Mouse (Mus musculus) midbrain, embryonic 14.5 days (tissue): ENCODE measurements around the gene Cabin1. TPM values are rescaled to one million over a fixed set of nuclear protein-coding genes. Genes with fewer than 3 reads are reported as not detected.
"Not testable (repeated sequence)": the region's sequence is repeated elsewhere in the genome, so short reads cannot be mapped to it uniquely, and the experiment has no call there.

Source experiments
- ATAC-seq: fragments of 200-750 bp; cut with Nextera tagmentation; 2 replicates; pipeline ENCODE4 v1.8.0; 2017; ENCODE audit warnings: moderate number of reproducible peaks, moderate library complexity; ENCODE audit not compliant: low FRiP score, low TSS enrichment
- DNase-seq: peaks from one replicate; pipeline ENCODE4 v3.0.0-alpha.2; 2015
- H3K27ac ChIP-seq: fragments of 300-500 bp; sonication (generic); replicated peaks from 2 replicates; pipeline ENCODE4 v1.5.1; 2014; ENCODE audit warnings: mild to moderate bottlenecking, low read depth, low read length, moderate library complexity
- H3K27me3 ChIP-seq: fragments of 300-500 bp; sonication (generic); 2 replicates; pipeline ENCODE4 v1.6.1; 2014; ENCODE audit warnings: low read length, control low read depth, mixed read lengths; ENCODE audit not compliant: control insufficient read depth, insufficient read depth
- H3K36me3 ChIP-seq: fragments of 300-500 bp; sonication (generic); 2 replicates; pipeline ENCODE4 v1.6.1; 2014; ENCODE audit warnings: low read length, control low read depth; ENCODE audit not compliant: control insufficient read depth, insufficient read depth
- H3K4me1 ChIP-seq: fragments of 300-500 bp; sonication (generic); 2 replicates; pipeline ENCODE4 v1.6.1; 2014; ENCODE audit warnings: mild to moderate bottlenecking, antibody characterized with exemption, low read length, control low read depth; ENCODE audit not compliant: control insufficient read depth, insufficient read depth
- H3K4me2 ChIP-seq: fragments of 300-500 bp; sonication (generic); 2 replicates; pipeline ENCODE4 v1.6.1; 2014; ENCODE audit warnings: mild to moderate bottlenecking, low read length, moderate library complexity
- H3K4me3 ChIP-seq: fragments of 300-500 bp; sonication (generic); replicated peaks from 2 replicates; pipeline ENCODE4 v1.5.1; 2014; ENCODE audit warnings: low read depth, low read length
- H3K9ac ChIP-seq: fragments of 300-500 bp; sonication (generic); replicated peaks from 2 replicates; pipeline ENCODE4 v1.6.1; 2014; ENCODE audit warnings: mild to moderate bottlenecking, low read length, moderate library complexity
- H3K9me3 ChIP-seq: fragments of 300-500 bp; sonication (generic); 2 replicates; pipeline ENCODE4 v1.6.1; 2016; ENCODE audit warnings: low read length, control low read depth, mixed read lengths; ENCODE audit not compliant: control insufficient read depth
- WGBS: fragments of 180-500 bp; shearing (Covaris S2); extraction: QIAGEN DNeasy Blood & Tissue Kit; methylation state at CpG from one replicate; pipeline ENCODE4 v1.1.7; 2014; 5-methylcytosine and 5-hydroxymethylcytosine counted together
- polyA plus RNA-seq: library from polyadenylated mRNA; unstranded; fragments of >200 nt; fragmentation: Nextera tagmentation; extraction: Ambion mirVana; gene quantifications from 2 replicates; pipeline ENCODE4 v1.2.1, GENCODE M21; 2014

Cabin1 gene
- polyA plus RNA-seq, 1 experiment from 2014 or later: 54.5 TPM

- 89% methylated on average over 5 of the region's 5 CpGs for WGBS
- 0 out of 2 replicates have a peak, but pooled peaks cover 7% of the 10 kb centered on the region for H3K4me1 ChIP-seq
- no peaks in the 10 kb centered on the region for H3K36me3 ChIP-seq
- H3K4me3 ChIP-seq: no peak overlapping the region
- H3K9ac ChIP-seq: no peak overlapping the region
- ATAC-seq (no peak), DNase-seq (no peak)
- H3K27me3 ChIP-seq: peaks cover 3% of the 10 kb centered on the region; the same call in 1 of the 2 replicates
- H3K27ac ChIP-seq: no peak overlapping the region
- H3K9me3 ChIP-seq: no peaks in the 10 kb centered on the region
- H3K4me2 ChIP-seq: no peak overlapping the region
Measured at GRCm38 (mm10) chr10:75774102-75774501, 10.0 kb upstream of the Cabin1 start.

- H3K9ac ChIP-seq: peak within 1 kb of the TSS; percentile 60
- ATAC-seq: peak; percentile 97
- no peak within 1 kb of the TSS for H3K27ac ChIP-seq
- under 1% methylated on average over 47 of the region's 47 CpGs for WGBS
- peak within 1 kb of the TSS; percentile 99 for H3K4me2 ChIP-seq
- no peaks in the 10 kb centered on the region for H3K27me3 ChIP-seq
- no peaks in the 10 kb centered on the region for H3K36me3 ChIP-seq
- peak within 1 kb of the TSS; percentile 64 for H3K4me3 ChIP-seq
- H3K4me1 ChIP-seq: 0 out of 2 replicates have a peak, but pooled peaks cover 7% of the 10 kb centered on the region
- H3K9me3 ChIP-seq: no peaks in the 10 kb centered on the region
- peak; percentile 93 for DNase-seq
Measured at GRCm38 (mm10) chr10:75772795-75773664, 8.9 kb upstream of the Cabin1 start, which contains the start of gene Ddt. TSS of gene Ddt (minus strand) at chr10:75773414.

- not testable (repeated sequence) for H3K9me3 ChIP-seq
Measured at GRCm38 (mm10) chr10:75767756-75768155, 3.6 kb upstream of the Cabin1 start.

GRCm38 (mm10) chr10:75766856-75767255, 2.7 kb upstream of the Cabin1 start:
- WGBS: 85% methylated on average over 6 of the region's 6 CpGs
- no peak overlapping the region for H3K4me2 ChIP-seq
- H3K9ac ChIP-seq: no peak overlapping the region
- no peaks in the 10 kb centered on the region for H3K36me3 ChIP-seq
- H3K27me3 ChIP-seq: no peaks in the 10 kb centered on the region
- peaks cover 10% of the 10 kb centered on the region for H3K4me1 ChIP-seq
- no peaks in the 10 kb centered on the region for H3K9me3 ChIP-seq
- no peak overlapping the region for H3K4me3 ChIP-seq
- ATAC-seq (no peak), DNase-seq (no peak)
- no peak overlapping the region for H3K27ac ChIP-seq

More at GRCm38 (mm10) chr10:75767756-75768155, 3.6 kb upstream of the Cabin1 start:
- H3K4me3 ChIP-seq, H3K9ac ChIP-seq, H3K27ac ChIP-seq, H3K27me3 ChIP-seq, H3K4me2 ChIP-seq, H3K36me3 ChIP-seq, ATAC-seq, DNase-seq: not testable (repeated sequence)
- WGBS: 31% methylated on average over 5 of the region's 5 CpGs
- H3K4me1 ChIP-seq: peaks cover 10% of the 10 kb centered on the region; the same call in 1 of the 2 replicates

DNA sequence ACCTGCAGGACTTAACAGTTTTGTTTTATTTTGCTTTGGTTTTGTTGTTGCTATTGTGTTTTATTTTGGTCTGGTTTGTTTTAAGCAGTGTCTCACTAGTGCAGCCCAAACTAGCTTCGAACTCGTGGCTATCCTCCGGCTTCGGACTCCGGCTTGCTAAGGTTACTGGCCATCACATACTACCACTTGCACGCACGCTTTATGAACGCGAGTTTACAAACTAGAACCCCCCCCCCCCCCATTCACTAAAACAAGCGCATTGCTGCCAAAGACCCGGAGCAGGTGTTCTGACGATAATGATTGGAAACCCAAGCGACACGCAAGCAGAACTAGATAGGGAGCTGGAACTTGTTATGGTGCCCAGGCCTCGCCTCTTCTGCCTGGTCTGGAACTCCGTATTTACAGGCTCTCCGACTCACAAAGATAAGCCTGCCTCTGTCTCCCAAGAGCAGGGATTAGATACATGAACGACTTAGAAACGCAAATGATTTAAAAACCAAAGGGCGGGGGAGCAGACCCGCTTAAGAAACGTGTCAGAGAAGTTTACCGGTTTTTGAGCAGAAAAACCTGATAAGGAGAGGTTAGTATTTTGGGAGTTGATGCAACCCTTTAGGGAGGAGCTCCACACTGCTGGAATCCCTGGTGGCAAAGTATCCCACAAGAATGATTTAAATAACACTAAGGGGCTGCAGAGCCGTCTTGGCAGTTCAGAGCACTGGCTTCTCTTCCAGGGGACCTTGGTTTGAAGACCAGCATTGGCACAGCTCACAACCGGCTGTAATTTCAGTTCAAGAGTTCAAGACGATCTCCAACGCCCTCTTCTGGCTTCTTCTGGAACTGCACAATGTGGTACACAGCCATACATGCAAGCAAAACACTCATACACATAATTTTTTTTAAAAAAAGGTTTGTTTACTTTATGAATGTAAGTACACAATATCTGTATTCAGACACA, 655 bp upstream of the Cabin1 start:
- Histone ChIP-seq H3K4me2 (peak overlapping the region; percentile 87), H3K9ac (peak overlapping the region; percentile 81; the same call in 1 of the 2 replicates), H3K27me3 (no peaks in the 10 kb centered on the region), H3K4me3 (peak overlapping the region; percentile 86), H3K36me3 (no peaks in the 10 kb centered on the region), H3K4me1 (peaks cover 10% of the 10 kb centered on the region), H3K27ac (peak overlapping the region; percentile 72), H3K9me3 (no peaks in the 10 kb centered on the region)
- ATAC-seq (peak; percentile 35), DNase-seq (peak; percentile 85)
- WGBS: under 1% methylated on average over 27 of the region's 27 CpGs

- no peak for DNase-seq
- H3K9me3 ChIP-seq: no peaks in the 10 kb centered on the region
- ATAC-seq: no peak
- 0 out of 2 replicates have a peak, but pooled peaks cover 3% of the 10 kb centered on the region for H3K36me3 ChIP-seq
- peaks cover 10% of the 10 kb centered on the region for H3K4me1 ChIP-seq
- WGBS: over 99% methylated on average over 3 of the region's 3 CpGs
- H3K4me2 ChIP-seq: peak overlapping the region; percentile 87; the same call in 1 of the 2 replicates
- H3K4me3 ChIP-seq: no peak overlapping the region
- H3K27ac ChIP-seq: no peak overlapping the region
- H3K9ac ChIP-seq: peak overlapping the region; percentile 26; the same call in 1 of the 2 replicates
- no peaks in the 10 kb centered on the region for H3K27me3 ChIP-seq
Measured at GRCm38 (mm10) chr10:75762413-75762812, 1.7 kb downstream of the Cabin1 start.

- no peak for ATAC-seq
- Histone ChIP-seq H3K27ac (no peak overlapping the region), H3K9ac (no peak overlapping the region), H3K4me2 (no peak overlapping the region), H3K4me3 (no peak overlapping the region), H3K27me3 (no peaks in the 10 kb centered on the region), H3K36me3 (peaks cover 4% of the 10 kb centered on the region; the same call in 1 of the 2 replicates), H3K9me3 (no peaks in the 10 kb centered on the region), H3K4me1 (peaks cover 10% of the 10 kb centered on the region)
- WGBS: 98% methylated on average over 3 of the region's 3 CpGs
- DNase-seq: no peak
Measured at GRCm38 (mm10) chr10:75760311-75760710, 3.8 kb downstream of the Cabin1 start.

- Histone ChIP-seq H3K27ac (no peak overlapping the region), H3K4me2 (no peak overlapping the region), H3K9me3 (no peaks in the 10 kb centered on the region), H3K4me1 (no peaks in the 10 kb centered on the region), H3K4me3 (no peak overlapping the region), H3K27me3 (no peaks in the 10 kb centered on the region), H3K36me3 (peaks cover 40% of the 10 kb centered on the region), H3K9ac (no peak overlapping the region)
- WGBS: 97% methylated on average over 11 of the region's 11 CpGs
- ATAC-seq: no peak
- no peak for DNase-seq
Measured at GRCm38 (mm10) chr10:75756719-75757118, 7.4 kb downstream of the Cabin1 start.
